Mouse (Mus musculus) testis, adult 2 months (tissue): Measurements from ENCODE around the gene Sh3rf1. TPM values are rescaled to one million over a fixed set of nuclear protein-coding genes. Genes with fewer than 3 reads are reported as not detected.

Experiments used
- H3K27ac ChIP-seq: fragments of 200-500 bp; 2 replicates; pipeline ENCODE4 v1.5.1; 2012; ENCODE audit warnings: low read depth, low read length; ENCODE audit not compliant: control insufficient read depth, insufficient read depth
- H3K27me3 ChIP-seq: fragments of 200-500 bp; 2 replicates; pipeline ENCODE4 v1.6.1; 2012; ENCODE audit warnings: mild to moderate bottlenecking, low read length, moderate library complexity; ENCODE audit not compliant: control insufficient read depth, insufficient read depth
- H3K36me3 ChIP-seq: fragments of 200-500 bp; 2 replicates; pipeline ENCODE4 v1.6.1; 2012; ENCODE audit warnings: mild to moderate bottlenecking, low read length; ENCODE audit not compliant: control insufficient read depth, insufficient read depth
- H3K4me1 ChIP-seq: fragments of 200-500 bp; 2 replicates; pipeline ENCODE4 v1.6.1; 2012; ENCODE audit warnings: low read length; ENCODE audit not compliant: control insufficient read depth, insufficient read depth
- H3K4me3 ChIP-seq: fragments of 200-500 bp; 2 replicates; pipeline ENCODE4 v1.5.1; 2012; ENCODE audit warnings: low read depth, mild to moderate bottlenecking, low read length, moderate library complexity, mixed read lengths; ENCODE audit not compliant: control insufficient read depth
- CTCF ChIP-seq: fragments of 200-500 bp; IDR thresholded peaks from 2 replicates; pipeline ENCODE4 v1.5.1; 2012; ENCODE audit warnings: low read depth, mild to moderate bottlenecking, inconsistent platforms, low read length, moderate library complexity; ENCODE audit not compliant: control insufficient read depth, insufficient read depth, insufficient replicate concordance
- POLR2A ChIP-seq: fragments of 200-500 bp; IDR thresholded peaks from 2 replicates; pipeline ENCODE4 v1.6.1; 2012; ENCODE audit warnings: low read depth, mild to moderate bottlenecking, inconsistent platforms, low read length, moderate library complexity; ENCODE audit not compliant: control insufficient read depth
- polyA plus RNA-seq: library from polyadenylated mRNA; depleted of rRNA; stranded (reverse); fragments of >200 nt; gene quantifications from 2 replicates; pipeline ENCODE4 v1.2.3, GENCODE M21; 2012

Sh3rf1 gene
- polyA plus RNA-seq, 1 experiment: 2.2 TPM

- Histone ChIP-seq H3K4me3 (no peak overlapping the region), H3K36me3 (no peaks in the 10 kb centered on the region), H3K4me1 (no peaks in the 10 kb centered on the region), H3K27me3 (no peaks in the 10 kb centered on the region), H3K27ac (no peak overlapping the region)
- no peak for TF ChIP-seq POLR2A
- no peak for TF ChIP-seq CTCF
Measured at GRCm38 (mm10) chr8:61235499-61235898, 11.8 kb downstream of the Sh3rf1 start.

- TF ChIP-seq CTCF (no peak), POLR2A (no peak)
- Histone ChIP-seq H3K27me3 (no peaks in the 10 kb centered on the region), H3K27ac (no peak overlapping the region), H3K4me3 (no peak overlapping the region), H3K4me1 (no peaks in the 10 kb centered on the region), H3K36me3 (no peaks in the 10 kb centered on the region)
Measured at GRCm38 (mm10) chr8:61236506-61237268, 13.0 kb downstream of the Sh3rf1 start.

DNA sequence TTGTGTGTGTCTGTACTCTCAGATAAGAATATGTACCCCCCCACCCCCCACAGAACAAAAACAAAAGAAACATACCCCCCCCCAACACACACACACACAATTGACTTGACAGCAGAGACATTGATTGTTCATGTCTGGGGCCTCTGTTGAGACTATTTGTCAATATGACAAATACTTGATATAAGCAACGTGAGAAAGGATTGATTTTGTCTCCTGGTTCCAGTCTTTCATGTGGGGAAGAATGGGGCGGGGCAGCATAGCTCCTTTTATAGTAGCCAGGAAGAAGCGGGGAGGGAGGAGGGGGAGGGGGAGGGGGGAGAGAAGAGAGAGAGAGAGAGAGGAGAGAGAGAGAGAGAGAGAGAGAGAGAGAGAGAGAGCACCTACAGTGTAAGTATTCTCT is 15.9 kb downstream of the Sh3rf1 start:
- Histone ChIP-seq H3K36me3 (no peaks in the 10 kb centered on the region), H3K27ac (no peak overlapping the region), H3K4me3 (no peak overlapping the region), H3K27me3 (no peaks in the 10 kb centered on the region), H3K4me1 (peaks cover 5% of the 10 kb centered on the region)
- TF ChIP-seq POLR2A (no peak), CTCF (no peak)

GRCm38 (mm10) chr8:61241229-61241628 is 17.6 kb downstream of the Sh3rf1 start:
- Histone ChIP-seq H3K4me3 (no peak overlapping the region), H3K36me3 (no peaks in the 10 kb centered on the region), H3K4me1 (peaks cover 5% of the 10 kb centered on the region), H3K27me3 (no peaks in the 10 kb centered on the region), H3K27ac (no peak overlapping the region)
- TF ChIP-seq POLR2A (no peak), CTCF (no peak)

- TF ChIP-seq POLR2A (peak; percentile 74; the same call in 1 of the 2 replicates), CTCF (no peak)
- Histone ChIP-seq H3K4me3 (peak overlapping the region; percentile 84), H3K36me3 (no peaks in the 10 kb centered on the region), H3K4me1 (peaks cover 5% of the 10 kb centered on the region), H3K27ac (peak overlapping the region; percentile 89), H3K27me3 (no peaks in the 10 kb centered on the region)
Measured at GRCm38 (mm10) chr8:61242896-61243295, 19.2 kb downstream of the Sh3rf1 start.

GRCm38 (mm10) chr8:61243491-61243890 is 19.8 kb downstream of the Sh3rf1 start:
- peak overlapping the region; percentile 89 for H3K27ac ChIP-seq
- TF ChIP-seq CTCF: no peak
- no peak for TF ChIP-seq POLR2A
- H3K4me1 ChIP-seq: peaks cover 5% of the 10 kb centered on the region
- H3K4me3 ChIP-seq: peak overlapping the region; percentile 84
- no peaks in the 10 kb centered on the region for H3K36me3 ChIP-seq
- no peaks in the 10 kb centered on the region for H3K27me3 ChIP-seq

DNA sequence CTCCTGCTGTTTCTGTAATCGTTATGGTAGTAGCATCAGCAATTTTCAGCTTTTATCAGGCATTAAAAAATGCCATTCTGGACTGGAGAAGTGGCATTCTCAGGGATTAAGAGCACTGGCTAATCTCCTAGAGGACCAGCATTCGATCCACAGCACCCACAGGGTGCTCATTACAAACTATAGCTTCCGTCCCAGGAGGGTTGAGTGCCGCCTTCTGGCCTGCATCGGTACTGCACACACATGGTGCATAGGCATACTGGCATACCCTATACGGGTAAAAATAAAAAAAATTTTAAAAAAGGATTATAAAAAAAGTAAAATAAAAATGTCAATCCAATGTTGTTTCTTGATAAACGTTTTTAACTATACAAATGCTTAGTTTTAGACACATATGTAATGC is 20.5 kb downstream of the Sh3rf1 start:
- H3K27me3 ChIP-seq: no peaks in the 10 kb centered on the region
- H3K4me3 ChIP-seq: peak overlapping the region; percentile 71; the same call in 1 of the 2 replicates
- peaks cover 5% of the 10 kb centered on the region for H3K4me1 ChIP-seq
- peak overlapping the region; percentile 14; the same call in 1 of the 2 replicates for H3K27ac ChIP-seq
- TF ChIP-seq POLR2A (no peak), CTCF (peak; percentile 78; the same call in 1 of the 2 replicates)
- no peaks in the 10 kb centered on the region for H3K36me3 ChIP-seq
